Mouse (Mus musculus) ES-Bruce4 (cell line): ENCODE results near the gene Rasgef1b. TPM values are rescaled to one million over a fixed set of nuclear protein-coding genes. Genes with fewer than 3 reads are reported as not detected.

Experiments
- H3K27ac ChIP-seq: 2 replicates; pipeline ENCODE4 v1.5.1; 2012; ENCODE audit warnings: low read length, inconsistent platforms; ENCODE audit not compliant: insufficient read depth
- H3K27me3 ChIP-seq: 2 replicates; pipeline ENCODE4 v1.6.1; 2012; ENCODE audit warnings: mild to moderate bottlenecking, low read length, inconsistent platforms; ENCODE audit not compliant: control insufficient read depth, poor library complexity, insufficient read depth, severe bottlenecking
- H3K36me3 ChIP-seq: 2 replicates; pipeline ENCODE4 v1.6.1; 2012; ENCODE audit warnings: inconsistent platforms, mild to moderate bottlenecking, low read length, moderate library complexity; ENCODE audit not compliant: control insufficient read depth, poor library complexity, insufficient read depth, severe bottlenecking
- H3K4me1 ChIP-seq: one replicate; pipeline ENCODE4 v1.8.1; 2011; ENCODE audit warnings: low read length; ENCODE audit not compliant: control insufficient read depth, insufficient read depth
- H3K4me3 ChIP-seq: 2 replicates; pipeline ENCODE4 v1.5.1; 2011; ENCODE audit warnings: low read depth, mild to moderate bottlenecking, low read length
- H3K9ac ChIP-seq: 2 replicates; pipeline ENCODE4 v1.6.1; 2012; ENCODE audit warnings: low read depth, mild to moderate bottlenecking, inconsistent platforms; ENCODE audit not compliant: poor library complexity, severe bottlenecking
- H3K9me3 ChIP-seq: replicated peaks from 2 replicates; pipeline ENCODE4 v1.6.1; 2012; ENCODE audit warnings: mild to moderate bottlenecking, low read length, inconsistent platforms; ENCODE audit not compliant: control insufficient read depth, poor library complexity, insufficient read depth, severe bottlenecking
- CTCF ChIP-seq: IDR thresholded peaks from one replicate; pipeline ENCODE4 v1.8.1; 2011; ENCODE audit warnings: low read depth, low read length
- EP300 ChIP-seq: IDR thresholded peaks from 2 replicates; pipeline ENCODE4 v1.6.1; 2011; ENCODE audit warnings: low read depth, low read length; ENCODE audit not compliant: insufficient read depth
- POLR2A ChIP-seq: IDR thresholded peaks from one replicate; pipeline ENCODE4 v1.8.1; 2011; ENCODE audit warnings: low read length; ENCODE audit not compliant: insufficient read depth
- polyA plus RNA-seq: library from polyadenylated mRNA; stranded (reverse); fragments of >200 nt; gene quantifications from 2 replicates; pipeline ENCODE4 v1.2.4, GENCODE M21; 2011; ENCODE audit warnings: low read depth; ENCODE audit not compliant: missing spikeins, insufficient read depth, insufficient read length

Gene Rasgef1b
- polyA plus RNA-seq, 1 experiment, result 1.9 TPM

GRCm38 (mm10) chr5:99541999-99542765, 186.7 kb downstream of the Rasgef1b start:
- no peaks in the 10 kb centered on the region for H3K4me1 ChIP-seq
- no peak for TF ChIP-seq POLR2A
- TF ChIP-seq EP300, result no peak
- TF ChIP-seq CTCF, result no peak
- H3K27me3 ChIP-seq, result no peaks in the 10 kb centered on the region
- H3K4me3 ChIP-seq, result no peak overlapping the region
- H3K36me3 ChIP-seq, result no peaks in the 10 kb centered on the region
- no peak overlapping the region for H3K9ac ChIP-seq
- no peak overlapping the region for H3K27ac ChIP-seq
- H3K9me3 ChIP-seq, result no peaks in the 10 kb centered on the region

- H3K9ac ChIP-seq, result no peak overlapping the region
- H3K36me3 ChIP-seq, result no peaks in the 10 kb centered on the region
- H3K27me3 ChIP-seq, result no peaks in the 10 kb centered on the region
- TF ChIP-seq POLR2A, result no peak
- no peak for TF ChIP-seq CTCF
- TF ChIP-seq EP300, result no peak
- no peak overlapping the region for H3K27ac ChIP-seq
- H3K4me3 ChIP-seq, result no peak overlapping the region
- H3K4me1 ChIP-seq, result no peaks in the 10 kb centered on the region
- H3K9me3 ChIP-seq, result no peaks in the 10 kb centered on the region
These were observed 187.5 kb downstream of the Rasgef1b start for GRCm38 (mm10) chr5:99541321-99541895.

- no peak overlapping the region for H3K27ac ChIP-seq
- no peaks in the 10 kb centered on the region for H3K4me1 ChIP-seq
- no peaks in the 10 kb centered on the region for H3K27me3 ChIP-seq
- no peaks in the 10 kb centered on the region for H3K9me3 ChIP-seq
- H3K36me3 ChIP-seq, result no peaks in the 10 kb centered on the region
- TF ChIP-seq CTCF (no peak), POLR2A (no peak), EP300 (no peak)
- H3K9ac ChIP-seq, result no peak overlapping the region
- no peak overlapping the region for H3K4me3 ChIP-seq
These were observed 195.4 kb downstream of the Rasgef1b start for GRCm38 (mm10) chr5:99533416-99533815.

DNA sequence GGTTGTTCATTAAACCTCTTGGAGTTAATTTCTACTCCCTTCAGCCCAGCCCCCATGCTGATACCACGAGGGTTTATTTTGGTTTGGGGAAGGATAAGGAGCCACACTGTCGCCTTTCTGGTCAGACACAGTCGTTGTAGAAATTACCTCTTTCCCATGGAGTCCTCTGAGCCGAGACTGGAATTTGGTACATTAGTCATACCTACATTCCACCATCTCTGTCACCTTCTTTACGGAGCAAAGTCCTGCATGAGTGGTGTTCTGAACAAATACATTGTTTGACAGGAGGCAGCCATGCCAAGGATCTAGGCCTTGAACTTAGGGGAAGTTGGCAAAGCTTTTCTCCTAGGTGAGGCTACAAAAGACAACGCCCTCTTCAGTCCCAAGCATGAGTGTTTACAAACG, 202.1 kb downstream of the Rasgef1b start:
- TF ChIP-seq CTCF (no peak), POLR2A (no peak), EP300 (no peak)
- Histone ChIP-seq H3K27me3 (no peaks in the 10 kb centered on the region), H3K4me1 (no peaks in the 10 kb centered on the region), H3K9me3 (no peaks in the 10 kb centered on the region; the same call in 1 of the 2 replicates), H3K36me3 (no peaks in the 10 kb centered on the region), H3K27ac (no peak overlapping the region), H3K4me3 (no peak overlapping the region), H3K9ac (no peak overlapping the region)

DNA sequence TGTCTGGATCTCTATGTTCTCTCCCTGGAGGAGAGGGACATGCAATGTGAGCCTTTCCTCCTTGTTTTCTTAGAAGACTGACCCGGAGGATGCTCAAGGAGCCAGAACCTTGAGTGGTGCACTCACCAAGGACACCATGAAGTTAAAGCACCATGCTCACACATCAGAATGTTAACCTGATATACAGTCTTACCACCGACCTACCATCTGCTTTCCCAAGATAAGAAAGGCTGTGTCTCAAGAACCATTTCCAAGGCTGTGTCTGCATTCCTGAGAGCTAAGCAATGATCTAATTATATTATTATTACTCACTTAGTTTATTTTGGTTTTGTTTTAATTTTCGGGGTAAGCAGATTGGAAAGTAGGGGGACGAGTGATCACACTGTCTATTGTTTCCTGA, 203.2 kb downstream of the Rasgef1b start:
- H3K9ac ChIP-seq, result no peak overlapping the region
- no peaks in the 10 kb centered on the region; the same call in 1 of the 2 replicates for H3K9me3 ChIP-seq
- no peaks in the 10 kb centered on the region for H3K27me3 ChIP-seq
- H3K4me1 ChIP-seq, result no peaks in the 10 kb centered on the region
- no peak overlapping the region for H3K4me3 ChIP-seq
- H3K36me3 ChIP-seq, result no peaks in the 10 kb centered on the region
- no peak overlapping the region for H3K27ac ChIP-seq
- TF ChIP-seq POLR2A (no peak), CTCF (no peak), EP300 (no peak)

GRCm38 (mm10) chr5:99522571-99523269, 206.1 kb downstream of the Rasgef1b start:
- Histone ChIP-seq H3K27me3 (no peaks in the 10 kb centered on the region), H3K9ac (no peak overlapping the region), H3K9me3 (no peaks in the 10 kb centered on the region; the same call in 1 of the 2 replicates), H3K4me1 (no peaks in the 10 kb centered on the region), H3K27ac (no peak overlapping the region), H3K36me3 (no peaks in the 10 kb centered on the region), H3K4me3 (no peak overlapping the region)
- TF ChIP-seq POLR2A, result no peak
- TF ChIP-seq EP300, result no peak
- TF ChIP-seq CTCF, result no peak
